Mouse (Mus musculus): Measurements from ENCODE around the gene Mtch2. TPM values are rescaled to one million over a fixed set of nuclear protein-coding genes. Genes with fewer than 3 reads are reported as not detected.
"Not testable (repeated sequence)": the region's sequence is repeated elsewhere in the genome, so short reads cannot be mapped to it uniquely, and the experiment has no call there.

Mtch2 gene
- total and polyA plus RNA-seq, 2 experiments: 103 to 186 TPM

GRCm38 (mm10) chr2:90818710-90819109 lies 28.2 kb upstream of the Mtch2 start:
- WGBS: 89% methylated on average over 3 of the region's 3 CpGs
- Histone ChIP-seq H3K9ac (ENCODE audit: low read depth, low read length) (no peak overlapping the region), H3K79me2 (ENCODE audit: control insufficient read depth, insufficient read depth, low read length) (no peaks in the 10 kb centered on the region), H3K36me3 (ENCODE audit: control insufficient read depth, insufficient read depth, low read length) (no peaks in the 10 kb centered on the region), H3K27ac (replicated peaks; ENCODE audit: insufficient read depth, low read depth, low read length) (no peak overlapping the region), H3K4me3 (ENCODE audit: insufficient read depth, low read depth, low read length) (no peak overlapping the region), H3K27me3 (ENCODE audit: control insufficient read depth, insufficient read depth, low read length) (no peaks in the 10 kb centered on the region), H3K4me1 (ENCODE audit: control insufficient read depth, insufficient read depth, low read length) (no peaks in the 10 kb centered on the region)
- TF ChIP-seq POLR2A (IDR thresholded peaks at IDR 0.05; ENCODE audit: extremely low read depth, insufficient read depth, low read length) (no peak), CTCF (IDR thresholded peaks at IDR 0.05; ENCODE audit: low read depth, low read length) (no peak)
- DNase-seq (ENCODE audit: extremely low read depth, low read depth, low spot score): no peak

GRCm38 (mm10) chr2:90820894-90821293 lies 26.1 kb upstream of the Mtch2 start:
- no peak for TF ChIP-seq CTCF (IDR thresholded peaks at IDR 0.05; ENCODE audit: low read depth, low read length)
- no peak for TF ChIP-seq POLR2A (IDR thresholded peaks at IDR 0.05; ENCODE audit: extremely low read depth, insufficient read depth, low read length)
- no peak overlapping the region for H3K4me3 ChIP-seq (ENCODE audit: insufficient read depth, low read depth, low read length)
- H3K9ac ChIP-seq (ENCODE audit: low read depth, low read length): no peak overlapping the region
- 89% methylated on average over 3 of the region's 3 CpGs for WGBS
- H3K27me3 ChIP-seq (ENCODE audit: control insufficient read depth, insufficient read depth, low read length): no peaks in the 10 kb centered on the region
- H3K4me1 ChIP-seq (ENCODE audit: control insufficient read depth, insufficient read depth, low read length): no peaks in the 10 kb centered on the region
- no peaks in the 10 kb centered on the region for H3K36me3 ChIP-seq (ENCODE audit: control insufficient read depth, insufficient read depth, low read length)
- no peaks in the 10 kb centered on the region for H3K79me2 ChIP-seq (ENCODE audit: control insufficient read depth, insufficient read depth, low read length)
- DNase-seq (ENCODE audit: extremely low read depth, low read depth, low spot score): no peak
- H3K27ac ChIP-seq (replicated peaks; ENCODE audit: insufficient read depth, low read depth, low read length): no peak overlapping the region

- Histone ChIP-seq H3K36me3 (ENCODE audit: control insufficient read depth, insufficient read depth, low read length) (no peaks in the 10 kb centered on the region), H3K9ac (ENCODE audit: low read depth, low read length) (no peak overlapping the region), H3K79me2 (ENCODE audit: control insufficient read depth, insufficient read depth, low read length) (no peaks in the 10 kb centered on the region), H3K4me1 (ENCODE audit: control insufficient read depth, insufficient read depth, low read length) (no peaks in the 10 kb centered on the region), H3K27ac (replicated peaks; ENCODE audit: insufficient read depth, low read depth, low read length) (no peak overlapping the region), H3K4me3 (ENCODE audit: insufficient read depth, low read depth, low read length) (no peak overlapping the region), H3K27me3 (ENCODE audit: control insufficient read depth, insufficient read depth, low read length) (no peaks in the 10 kb centered on the region)
- TF ChIP-seq CTCF (IDR thresholded peaks at IDR 0.05; ENCODE audit: low read depth, low read length) (no peak), POLR2A (IDR thresholded peaks at IDR 0.05; ENCODE audit: extremely low read depth, insufficient read depth, low read length) (no peak)
- no peak for DNase-seq (ENCODE audit: extremely low read depth, low read depth, low spot score)
- 97% methylated on average over 2 of the region's 2 CpGs for WGBS
These were observed 24.0 kb upstream of the Mtch2 start for GRCm38 (mm10) chr2:90822978-90823377.

- Histone ChIP-seq H3K4me1 (ENCODE audit: control insufficient read depth, insufficient read depth, low read length) (no peaks in the 10 kb centered on the region), H3K36me3 (ENCODE audit: control insufficient read depth, insufficient read depth, low read length) (no peaks in the 10 kb centered on the region), H3K4me3 (ENCODE audit: insufficient read depth, low read depth, low read length) (no peak overlapping the region), H3K79me2 (ENCODE audit: control insufficient read depth, insufficient read depth, low read length) (no peaks in the 10 kb centered on the region), H3K9ac (ENCODE audit: low read depth, low read length) (no peak overlapping the region), H3K27ac (replicated peaks; ENCODE audit: insufficient read depth, low read depth, low read length) (no peak overlapping the region), H3K27me3 (ENCODE audit: control insufficient read depth, insufficient read depth, low read length) (no peaks in the 10 kb centered on the region)
- WGBS: 88% methylated on average over 6 of the region's 6 CpGs
- no peak for DNase-seq (ENCODE audit: extremely low read depth, low read depth, low spot score)
- no peak for TF ChIP-seq CTCF (IDR thresholded peaks at IDR 0.05; ENCODE audit: low read depth, low read length)
- no peak for TF ChIP-seq POLR2A (IDR thresholded peaks at IDR 0.05; ENCODE audit: extremely low read depth, insufficient read depth, low read length)
These were observed 23.2 kb upstream of the Mtch2 start for GRCm38 (mm10) chr2:90823781-90824180.

- not testable (repeated sequence) for H3K4me1 ChIP-seq (ENCODE audit: control insufficient read depth, insufficient read depth, low read length); H3K9ac ChIP-seq (ENCODE audit: low read depth, low read length); H3K27me3 ChIP-seq (ENCODE audit: control insufficient read depth, insufficient read depth, low read length); H3K4me3 ChIP-seq (ENCODE audit: insufficient read depth, low read depth, low read length); DNase-seq (ENCODE audit: extremely low read depth, low read depth, low spot score); H3K36me3 ChIP-seq (ENCODE audit: control insufficient read depth, insufficient read depth, low read length); H3K79me2 ChIP-seq (ENCODE audit: control insufficient read depth, insufficient read depth, low read length); H3K27ac ChIP-seq (replicated peaks; ENCODE audit: insufficient read depth, low read depth, low read length)
- 80% methylated on average over 10 of the region's 10 CpGs for WGBS
These were observed 22.4 kb upstream of the Mtch2 start for GRCm38 (mm10) chr2:90824528-90824927.

- DNase-seq (ENCODE audit: extremely low read depth, low read depth, low spot score): no peak
- no peak for TF ChIP-seq CTCF (IDR thresholded peaks at IDR 0.05; ENCODE audit: low read depth, low read length)
- no peak for TF ChIP-seq POLR2A (IDR thresholded peaks at IDR 0.05; ENCODE audit: extremely low read depth, insufficient read depth, low read length)
- Histone ChIP-seq H3K4me1 (ENCODE audit: control insufficient read depth, insufficient read depth, low read length) (no peaks in the 10 kb centered on the region), H3K27me3 (ENCODE audit: control insufficient read depth, insufficient read depth, low read length) (no peaks in the 10 kb centered on the region), H3K9ac (ENCODE audit: low read depth, low read length) (no peak overlapping the region), H3K79me2 (ENCODE audit: control insufficient read depth, insufficient read depth, low read length) (no peaks in the 10 kb centered on the region), H3K27ac (replicated peaks; ENCODE audit: insufficient read depth, low read depth, low read length) (no peak overlapping the region), H3K36me3 (ENCODE audit: control insufficient read depth, insufficient read depth, low read length) (no peaks in the 10 kb centered on the region), H3K4me3 (ENCODE audit: insufficient read depth, low read depth, low read length) (no peak overlapping the region)
- WGBS: 84% methylated on average over 11 of the region's 11 CpGs
These were observed 21.3 kb upstream of the Mtch2 start for GRCm38 (mm10) chr2:90825515-90826172.
